25 mouse cellular contexts compared by ENCODE assay signal in genomic region chr10:40720883-40721282, GRCm38 (mm10). TPM values are rescaled to one million over a fixed set of nuclear protein-coding genes. Genes with fewer than 3 reads are reported as not detected.
DNase-seq lines count a peak whose midpoint lies in the region; ATAC-seq and TF ChIP-seq lines count a peak whose summit lies in the region.
"Had no signal": no experiment of that assay in that cellular context is flagged by ENCODE, and none has a peak within 500 bp of the region (broad histone marks: within the 10 kb centered on the region; RNA-seq: fewer than 3 reads in every experiment).

No protein-coding gene starts in this region.

- TF ChIP-seq CTCF in liver, postnatal 0 days (IDR thresholded peaks at IDR 0.05; ENCODE audit: low read depth) = no peak

- no peak for TF ChIP-seq EP300 in liver, postnatal 0 days (IDR thresholded peaks at IDR 0.05; ENCODE audit: low read depth)

- no peak overlapping the region for H3K9ac ChIP-seq in hindbrain, embryonic 14.5 days
- H3K9ac ChIP-seq in hindbrain, embryonic 11.5 days (ENCODE audit: low read depth, low read length) = no peak overlapping the region
- no peak overlapping the region for H3K9ac ChIP-seq in liver, postnatal 0 days (replicated peaks)
- H3K9ac ChIP-seq in liver, embryonic 12.5 days = no peak overlapping the region
- no peak overlapping the region for H3K9ac ChIP-seq in neural tube, embryonic 15.5 days (replicated peaks)
- H3K9ac ChIP-seq: forebrain, embryonic 15.5 days had no signal

- 68% methylated on average over 5 of the region's 5 CpGs for WGBS in hindbrain, embryonic 14.5 days
- 77% methylated on average over 5 of the region's 5 CpGs for WGBS in hindbrain, embryonic 11.5 days
- WGBS in liver, postnatal 0 days (ENCODE audit: insufficient replicate concordance) = 72% methylated on average over 5 of the region's 5 CpGs
- WGBS in liver, embryonic 12.5 days (ENCODE audit: insufficient replicate concordance) = 71% methylated on average over 5 of the region's 5 CpGs
- WGBS in limb, embryonic 10.5 days = 32% methylated on average over 5 of the region's 5 CpGs
- WGBS in neural tube, embryonic 15.5 days = 56% methylated on average over 5 of the region's 5 CpGs

- peak overlapping the region; percentile 29; the same call in 1 of the 2 replicates for H3K27ac ChIP-seq in hindbrain, embryonic 14.5 days
- H3K27ac ChIP-seq in hindbrain, embryonic 11.5 days (ENCODE audit: low read depth, low read length) = no peak overlapping the region
- H3K27ac ChIP-seq in liver, postnatal 0 days (ENCODE audit: low read depth) = no peak overlapping the region
- no peak overlapping the region for H3K27ac ChIP-seq in liver, embryonic 12.5 days
- H3K27ac ChIP-seq in limb, embryonic 10.5 days = no peak overlapping the region; the same call in 1 of the 2 replicates
- H3K27ac ChIP-seq in neural tube, embryonic 15.5 days (replicated peaks) = 0 out of 2 replicates have a peak overlapping the region, but pooled peaks have one; percentile 33
- H3K27ac ChIP-seq: forebrain, embryonic 15.5 days; midbrain, embryonic 10.5 days had no signal

- ATAC-seq in hindbrain, embryonic 14.5 days (ENCODE audit: low FRiP score) = no peak
- ATAC-seq in hindbrain, embryonic 11.5 days (ENCODE audit: low FRiP score) = no peak
- no peak for ATAC-seq in liver, postnatal 0 days
- no peak for ATAC-seq in liver, embryonic 12.5 days
- no peak for ATAC-seq in neural tube, embryonic 15.5 days (ENCODE audit: low FRiP score)
- ATAC-seq: forebrain, embryonic 15.5 days; hindbrain, embryonic 16.5 days; intestine, postnatal 0 days; Patski had no signal

- H3K4me1 ChIP-seq in hindbrain, embryonic 14.5 days (replicated peaks; ENCODE audit: control insufficient read depth, insufficient read depth, low read length) = 0 out of 2 replicates have a peak, but pooled peaks cover 4% of the 10 kb centered on the region
- 0 out of 2 replicates have a peak, but pooled peaks cover 2% of the 10 kb centered on the region for H3K4me1 ChIP-seq in hindbrain, embryonic 11.5 days (replicated peaks; ENCODE audit: control insufficient read depth, insufficient read depth, low read length)
- H3K4me1 ChIP-seq in liver, postnatal 0 days (ENCODE audit: insufficient read depth) = no peaks in the 10 kb centered on the region
- H3K4me1 ChIP-seq in liver, embryonic 12.5 days = no peaks in the 10 kb centered on the region
- peaks cover 36% of the 10 kb centered on the region for H3K4me1 ChIP-seq in limb, embryonic 10.5 days
- H3K4me1 ChIP-seq in neural tube, embryonic 15.5 days = peaks cover 36% of the 10 kb centered on the region

- no peaks in the 10 kb centered on the region for H3K36me3 ChIP-seq in hindbrain, embryonic 14.5 days (replicated peaks; ENCODE audit: control insufficient read depth, insufficient read depth)
- no peaks in the 10 kb centered on the region for H3K36me3 ChIP-seq in hindbrain, embryonic 11.5 days (ENCODE audit: control insufficient read depth, insufficient read depth, low read length)
- no peaks in the 10 kb centered on the region for H3K36me3 ChIP-seq in liver, postnatal 0 days (replicated peaks; ENCODE audit: insufficient read depth, low read length)
- no peaks in the 10 kb centered on the region for H3K36me3 ChIP-seq in liver, embryonic 12.5 days
- H3K36me3 ChIP-seq in limb, embryonic 10.5 days = no peaks in the 10 kb centered on the region
- H3K36me3 ChIP-seq in neural tube, embryonic 15.5 days = no peaks in the 10 kb centered on the region
- H3K36me3 ChIP-seq: forebrain, embryonic 15.5 days; G1E; midbrain, embryonic 10.5 days had no signal

- DNase-seq in hindbrain, embryonic 14.5 days (ENCODE audit: low spot score) = no peak
- no peak for DNase-seq in hindbrain, embryonic 11.5 days (ENCODE audit: low spot score)
- peak; percentile 6 for DNase-seq in liver, postnatal 0 days
- peak; percentile 43 for DNase-seq in limb, embryonic 10.5 days (ENCODE audit: low spot score)
- DNase-seq in cerebellum, postnatal 36 days = no peak
- DNase-seq: B cell, adult 2 months; cerebellum, adult 11 months; cerebellum, adult 9-11 months; gastrocnemius, postnatal 25 days; heart, postnatal 4 days; kidney, postnatal 36 days; lung, adult 18-20 months; lung, postnatal 10 days; retina, postnatal 1 day; right cerebral cortex, postnatal 25 days; spleen, adult 18-20 months had no signal

- H3K4me2 ChIP-seq in hindbrain, embryonic 14.5 days (replicated peaks) = no peak overlapping the region
- no peak overlapping the region for H3K4me2 ChIP-seq in hindbrain, embryonic 11.5 days (replicated peaks; ENCODE audit: low read depth, low read length)
- H3K4me2 ChIP-seq in liver, postnatal 0 days (ENCODE audit: low read depth, low read length) = no peak overlapping the region
- no peak overlapping the region for H3K4me2 ChIP-seq in liver, embryonic 12.5 days
- no peak overlapping the region for H3K4me2 ChIP-seq in neural tube, embryonic 15.5 days
- H3K4me2 ChIP-seq: forebrain, embryonic 15.5 days had no signal

- no peaks in the 10 kb centered on the region for H3K9me3 ChIP-seq in hindbrain, embryonic 14.5 days (ENCODE audit: control insufficient read depth, low read length)
- no peaks in the 10 kb centered on the region for H3K9me3 ChIP-seq in hindbrain, embryonic 11.5 days (ENCODE audit: control insufficient read depth, low read length)
- H3K9me3 ChIP-seq in liver, postnatal 0 days (ENCODE audit: low read length) = no peaks in the 10 kb centered on the region
- H3K9me3 ChIP-seq in liver, embryonic 12.5 days (replicated peaks) = no peaks in the 10 kb centered on the region
- no peaks in the 10 kb centered on the region for H3K9me3 ChIP-seq in limb, embryonic 10.5 days (replicated peaks)
- H3K9me3 ChIP-seq in neural tube, embryonic 15.5 days (replicated peaks) = no peaks in the 10 kb centered on the region
- H3K9me3 ChIP-seq: forebrain, embryonic 15.5 days; G1E; midbrain, embryonic 10.5 days had no signal

- no peaks in the 10 kb centered on the region for H3K27me3 ChIP-seq in hindbrain, embryonic 14.5 days (ENCODE audit: control insufficient read depth, insufficient read depth, low read length)
- H3K27me3 ChIP-seq in hindbrain, embryonic 11.5 days (ENCODE audit: control insufficient read depth, insufficient read depth, low read length) = no peaks in the 10 kb centered on the region
- no peaks in the 10 kb centered on the region for H3K27me3 ChIP-seq in liver, postnatal 0 days (ENCODE audit: insufficient read depth, low read length)
- H3K27me3 ChIP-seq in liver, embryonic 12.5 days (replicated peaks) = peaks cover 6% of the 10 kb centered on the region; the same call in 1 of the 2 replicates
- no peaks in the 10 kb centered on the region for H3K27me3 ChIP-seq in limb, embryonic 10.5 days (ENCODE audit: low read depth, poor library complexity, severe bottlenecking)
- H3K27me3 ChIP-seq in neural tube, embryonic 15.5 days (replicated peaks) = no peaks in the 10 kb centered on the region
- H3K27me3 ChIP-seq: CH12.LX; forebrain, embryonic 15.5 days; Patski had no signal

- no peak overlapping the region for H3K4me3 ChIP-seq in hindbrain, embryonic 14.5 days (replicated peaks; ENCODE audit: low read length)
- no peak overlapping the region for H3K4me3 ChIP-seq in hindbrain, embryonic 11.5 days (ENCODE audit: low read depth, low read length)
- no peak overlapping the region for H3K4me3 ChIP-seq in liver, postnatal 0 days (ENCODE audit: low read depth, low read length)
- no peak overlapping the region for H3K4me3 ChIP-seq in liver, embryonic 12.5 days
- no peak overlapping the region for H3K4me3 ChIP-seq in limb, embryonic 10.5 days
- H3K4me3 ChIP-seq in neural tube, embryonic 15.5 days (replicated peaks) = no peak overlapping the region
- H3K4me3 ChIP-seq: forebrain, embryonic 15.5 days; midbrain, embryonic 10.5 days had no signal

RNA-seq across cellular contexts. Expression of gene Mettl24, which starts 37.8 kb away (rescaled TPM):
- polyA plus RNA-seq in hindbrain, embryonic 14.5 days (2014; fragmentation: Nextera tagmentation; extraction: Ambion mirVana) = 0.33 and 0.76 TPM in 2 replicates
- 0.97 and 1.2 TPM in 2 replicates for polyA plus RNA-seq in hindbrain, embryonic 11.5 days (2014; fragmentation: Nextera tagmentation; extraction: Ambion mirVana)
- 0.30 and 0.45 TPM in 2 replicates for polyA plus RNA-seq in liver, postnatal 0 days (2015; fragmentation: Nextera tagmentation; extraction: Ambion mirVana)
- polyA plus RNA-seq in liver, embryonic 12.5 days (2016; fragmentation: Nextera tagmentation; extraction: Ambion mirVana) = 0.72 and 0.87 TPM in 2 replicates
- polyA plus RNA-seq in limb, embryonic 10.5 days (2016; fragmentation: Nextera tagmentation; extraction: Ambion mirVana) = 1.6 and 1.8 TPM in 2 replicates
- 0.84 and 1.2 TPM in 2 replicates for polyA plus RNA-seq in neural tube, embryonic 15.5 days (2015; fragmentation: Nextera tagmentation; extraction: Ambion mirVana)
- polyA plus RNA-seq: G1E, Patski had no signal

Comparison
In these comparisons a context has a peak if more than half of its experiments do, and no peak if none do; other contexts are left out.
1. H3K27ac ChIP-seq: peak in hindbrain, embryonic 14.5 days (single experiment) and neural tube, embryonic 15.5 days (single experiment); none in hindbrain, embryonic 11.5 days (single experiment), liver, postnatal 0 days (single experiment), liver, embryonic 12.5 days (single experiment) and limb, embryonic 10.5 days (single experiment).
2. DNase-seq: peak in liver, postnatal 0 days (single experiment) and limb, embryonic 10.5 days (single experiment); none in hindbrain, embryonic 14.5 days (single experiment), hindbrain, embryonic 11.5 days (single experiment) and cerebellum, postnatal 36 days (0 of 2).